Mouse (Mus musculus) limb, embryonic 15.5 days (tissue): ENCODE data around the gene Gm42417. TPM values are rescaled to one million over a fixed set of nuclear protein-coding genes. Genes with fewer than 3 reads are reported as not detected.

Experiments used
- microRNA-seq: library from miRNA; unstranded; fragments of <30 nt; microRNA quantifications from one replicate; pipeline ENCODE4, GENCODE M21; 2016
- polyA plus RNA-seq: library from polyadenylated mRNA; unstranded; fragments of >200 nt; fragmentation: Nextera tagmentation; extraction: Ambion mirVana; gene quantifications from 2 replicates; pipeline ENCODE4 v1.2.1, GENCODE M21; 2015

Gene Gm42417
- polyA plus RNA-seq, 1 experiment from 2014 or later = 0.31 TPM

Small RNAs within 50 kb of the gene (microRNA-seq; reads per million reads assigned to microRNA genes)
- not detected for gene Gm47280

Other genes with a start within 250 kb of the Gm42417 start
- gene Arid5a, start 231.7 kb downstream of the Gm42417 start, polyA plus RNA-seq = 12.0 and 13.5 TPM in 2 replicates
- gene Kansl3, start 170.2 kb downstream of the Gm42417 start, polyA plus RNA-seq = 39.0 and 40.2 TPM in 2 replicates
- 0.78 and 0.98 TPM in 2 replicates for gene Fer1l5, start 167.1 kb downstream of the Gm42417 start, polyA plus RNA-seq
- 45.3 and 46.4 TPM in 2 replicates for gene Lman2l, start 94.2 kb downstream of the Gm42417 start, polyA plus RNA-seq
- gene Cnnm4, start 67.8 kb downstream of the Gm42417 start, polyA plus RNA-seq = 14.9 and 15.3 TPM in 2 replicates
- gene Cnnm3, start 27.6 kb downstream of the Gm42417 start, polyA plus RNA-seq = 2.6 and 3.2 TPM in 2 replicates
- gene Ankrd23, start 2.5 kb downstream of the Gm42417 start, polyA plus RNA-seq = 19.5 and 20.6 TPM in 2 replicates
- 21.7 and 24.0 TPM in 2 replicates for gene Ankrd39, start 8.0 kb upstream of the Gm42417 start, polyA plus RNA-seq
- gene Sema4c, start 18.9 kb upstream of the Gm42417 start, polyA plus RNA-seq = 15.4 and 18.1 TPM in 2 replicates
- gene Fam178b, start 143.8 kb upstream of the Gm42417 start, polyA plus RNA-seq = 1.2 TPM in 2 replicates
- gene Cox5b, start 152.0 kb upstream of the Gm42417 start, polyA plus RNA-seq = 500 and 517 TPM in 2 replicates
- gene 4933424G06Rik, start 170.7 kb upstream of the Gm42417 start, polyA plus RNA-seq = 0.28 TPM in 1 of 2 replicates, not detected in the other
- 102 and 107 TPM in 2 replicates for gene Actr1b, start 175.0 kb upstream of the Gm42417 start, polyA plus RNA-seq
- gene Zap70, start 222.4 kb upstream of the Gm42417 start, polyA plus RNA-seq = 0.68 and 0.98 TPM in 2 replicates